Mouse (Mus musculus) cerebellum, adult 2 months (tissue): ENCODE measurements around the gene Zbtb7b.

Source experiments
- CTCF ChIP-seq: fragments of 200-500 bp; IDR thresholded peaks from 2 replicates; pipeline ENCODE4 v1.5.1; 2011; ENCODE audit warnings: low read depth, mild to moderate bottlenecking, control low read depth, low read length, moderate library complexity, borderline replicate concordance; ENCODE audit not compliant: insufficient read depth
- POLR2A ChIP-seq: fragments of 200-500 bp; IDR thresholded peaks from 2 replicates; pipeline ENCODE4 v1.6.1; 2011; ENCODE audit warnings: low read length, control low read depth, borderline replicate concordance; ENCODE audit not compliant: insufficient read depth

GRCm38 (mm10) chr3:89420421-89420820 is 25.8 kb upstream of the Zbtb7b start:
- no peak for TF ChIP-seq CTCF
- no peak for TF ChIP-seq POLR2A
